Mouse (Mus musculus): ENCODE data around the gene Rimklb. TPM values are rescaled to one million over a fixed set of nuclear protein-coding genes. Genes with fewer than 3 reads are reported as not detected.

The Rimklb gene
- polyA plus RNA-seq, 1 experiment from 2014 or later: not detected

GRCm38 (mm10) chr6:122508494-122508893 lies 9.9 kb upstream of the Rimklb start:
- Histone ChIP-seq H3K9ac (replicated peaks) (no peak overlapping the region), H3K9me3 (ENCODE audit: low read length) (no peaks in the 10 kb centered on the region), H3K4me1 (ENCODE audit: insufficient read depth) (no peaks in the 10 kb centered on the region), H3K4me2 (ENCODE audit: low read depth, low read length) (no peak overlapping the region), H3K36me3 (replicated peaks; ENCODE audit: insufficient read depth, low read length) (no peaks in the 10 kb centered on the region), H3K27me3 (ENCODE audit: insufficient read depth, low read length) (no peaks in the 10 kb centered on the region), H3K27ac (ENCODE audit: low read depth) (no peak overlapping the region), H3K4me3 (ENCODE audit: low read depth, low read length) (no peak overlapping the region)
- DNase-seq (no peak), ATAC-seq (no peak)
- WGBS (ENCODE audit: insufficient replicate concordance): 52% methylated on average over 8 of the region's 8 CpGs
- no peak for TF ChIP-seq CTCF (IDR thresholded peaks at IDR 0.05; ENCODE audit: low read depth)

GRCm38 (mm10) chr6:122505545-122505944 lies 7.0 kb upstream of the Rimklb start, which contains the start of gene Mfap5:
Mfap5 (plus strand) TSS chr6:122505845.
- no peak for ATAC-seq
- H3K4me3 ChIP-seq (ENCODE audit: low read depth, low read length): no peak within 1 kb of the TSS
- no peak within 1 kb of the TSS for H3K27ac ChIP-seq (ENCODE audit: low read depth)
- WGBS (ENCODE audit: insufficient replicate concordance): 81% methylated on average over 3 of the region's 3 CpGs
- no peak for DNase-seq
- H3K27me3 ChIP-seq (ENCODE audit: insufficient read depth, low read length): no peaks in the 10 kb centered on the region
- no peaks in the 10 kb centered on the region for H3K36me3 ChIP-seq (replicated peaks; ENCODE audit: insufficient read depth, low read length)
- H3K9ac ChIP-seq (replicated peaks): no peak within 1 kb of the TSS
- no peak within 1 kb of the TSS for H3K4me2 ChIP-seq (ENCODE audit: low read depth, low read length)
- no peaks in the 10 kb centered on the region for H3K4me1 ChIP-seq (ENCODE audit: insufficient read depth)
- TF ChIP-seq CTCF (IDR thresholded peaks at IDR 0.05; ENCODE audit: low read depth) (no peak), EP300 (IDR thresholded peaks at IDR 0.05; ENCODE audit: low read depth) (no peak)
- H3K9me3 ChIP-seq (ENCODE audit: low read length): no peaks in the 10 kb centered on the region

GRCm38 (mm10) chr6:122505041-122505440 lies 6.5 kb upstream of the Rimklb start:
- H3K4me3 ChIP-seq (ENCODE audit: low read depth, low read length): no peak overlapping the region
- 73% methylated on average over 4 of the region's 4 CpGs for WGBS (ENCODE audit: insufficient replicate concordance)
- no peaks in the 10 kb centered on the region for H3K36me3 ChIP-seq (replicated peaks; ENCODE audit: insufficient read depth, low read length)
- ATAC-seq (no peak), DNase-seq (no peak)
- H3K27ac ChIP-seq (ENCODE audit: low read depth): no peak overlapping the region
- no peak overlapping the region for H3K9ac ChIP-seq (replicated peaks)
- H3K27me3 ChIP-seq (ENCODE audit: insufficient read depth, low read length): no peaks in the 10 kb centered on the region
- H3K4me1 ChIP-seq (ENCODE audit: insufficient read depth): no peaks in the 10 kb centered on the region
- H3K9me3 ChIP-seq (ENCODE audit: low read length): no peaks in the 10 kb centered on the region
- no peak overlapping the region for H3K4me2 ChIP-seq (ENCODE audit: low read depth, low read length)
- no peak for TF ChIP-seq EP300 (IDR thresholded peaks at IDR 0.05; ENCODE audit: low read depth)
- TF ChIP-seq CTCF (IDR thresholded peaks at IDR 0.05; ENCODE audit: low read depth): no peak

GRCm38 (mm10) chr6:122496501-122496900 lies 2.1 kb downstream of the Rimklb start:
- no peak overlapping the region for H3K4me3 ChIP-seq (ENCODE audit: low read depth, low read length)
- no peak overlapping the region for H3K9ac ChIP-seq (replicated peaks)
- ATAC-seq: no peak
- H3K27ac ChIP-seq (ENCODE audit: low read depth): no peak overlapping the region
- no peak overlapping the region for H3K4me2 ChIP-seq (ENCODE audit: low read depth, low read length)
- no peaks in the 10 kb centered on the region for H3K36me3 ChIP-seq (replicated peaks; ENCODE audit: insufficient read depth, low read length)
- H3K27me3 ChIP-seq (ENCODE audit: insufficient read depth, low read length): peaks cover 53% of the 10 kb centered on the region
- 0 out of 2 replicates have a peak, but pooled peaks cover 2% of the 10 kb centered on the region for H3K4me1 ChIP-seq (ENCODE audit: insufficient read depth)
- DNase-seq: no peak
- TF ChIP-seq EP300 (IDR thresholded peaks at IDR 0.05; ENCODE audit: low read depth) (no peak), CTCF (IDR thresholded peaks at IDR 0.05; ENCODE audit: low read depth) (peak; percentile 72)
- 32% methylated on average over 5 of the region's 5 CpGs for WGBS (ENCODE audit: insufficient replicate concordance)
- no peaks in the 10 kb centered on the region for H3K9me3 ChIP-seq (ENCODE audit: low read length)

- DNase-seq: no peak
- H3K4me2 ChIP-seq (ENCODE audit: low read depth, low read length): no peak overlapping the region
- TF ChIP-seq CTCF (IDR thresholded peaks at IDR 0.05; ENCODE audit: low read depth) (no peak), EP300 (IDR thresholded peaks at IDR 0.05; ENCODE audit: low read depth) (no peak)
- H3K27me3 ChIP-seq (ENCODE audit: insufficient read depth, low read length): peaks cover 61% of the 10 kb centered on the region
- no peak overlapping the region for H3K27ac ChIP-seq (ENCODE audit: low read depth)
- no peaks in the 10 kb centered on the region for H3K9me3 ChIP-seq (ENCODE audit: low read length)
- no peaks in the 10 kb centered on the region for H3K36me3 ChIP-seq (replicated peaks; ENCODE audit: insufficient read depth, low read length)
- H3K4me1 ChIP-seq (ENCODE audit: insufficient read depth): 0 out of 2 replicates have a peak, but pooled peaks cover 7% of the 10 kb centered on the region
- 16% methylated on average over 21 of the region's 21 CpGs for WGBS (ENCODE audit: insufficient replicate concordance)
- no peak for ATAC-seq
- no peak overlapping the region for H3K9ac ChIP-seq (replicated peaks)
- H3K4me3 ChIP-seq (ENCODE audit: low read depth, low read length): no peak overlapping the region
These were observed 3.3 kb downstream of the Rimklb start for GRCm38 (mm10) chr6:122495082-122495881.

GRCm38 (mm10) chr6:122493799-122494472 lies 4.6 kb downstream of the Rimklb start:
- Histone ChIP-seq H3K4me2 (ENCODE audit: low read depth, low read length) (no peak overlapping the region), H3K4me1 (ENCODE audit: insufficient read depth) (0 out of 2 replicates have a peak, but pooled peaks cover 7% of the 10 kb centered on the region), H3K27me3 (ENCODE audit: insufficient read depth, low read length) (peaks cover 65% of the 10 kb centered on the region), H3K27ac (ENCODE audit: low read depth) (no peak overlapping the region), H3K36me3 (replicated peaks; ENCODE audit: insufficient read depth, low read length) (no peaks in the 10 kb centered on the region), H3K4me3 (ENCODE audit: low read depth, low read length) (no peak overlapping the region), H3K9ac (replicated peaks) (no peak overlapping the region), H3K9me3 (ENCODE audit: low read length) (no peaks in the 10 kb centered on the region)
- no peak for TF ChIP-seq EP300 (IDR thresholded peaks at IDR 0.05; ENCODE audit: low read depth)
- TF ChIP-seq CTCF (IDR thresholded peaks at IDR 0.05; ENCODE audit: low read depth): no peak
- DNase-seq (no peak), ATAC-seq (no peak)
- WGBS (ENCODE audit: insufficient replicate concordance): 21% methylated on average over 6 of the region's 6 CpGs
